Mouse (Mus musculus): ENCODE results near the gene Map3k4.
"Not testable (repeated sequence)": the region's sequence is repeated elsewhere in the genome, so short reads cannot be mapped to it uniquely, and the experiment has no call there.

- not testable (repeated sequence) for TF ChIP-seq NRF1 (IDR thresholded peaks at IDR 0.05; ENCODE audit: low read depth, low read length); POLR2A (IDR thresholded peaks at IDR 0.05; ENCODE audit: low read depth, low read length); HCFC1 (IDR thresholded peaks at IDR 0.05; ENCODE audit: low read depth, low read length); CHD1 (IDR thresholded peaks at IDR 0.05; ENCODE audit: low read depth, low read length); MAX (IDR thresholded peaks at IDR 0.05; ENCODE audit: low read length); CTCF (conservative IDR thresholded peaks at IDR 0.05 in 1 of 2, IDR thresholded peaks at IDR 0.05 in 1 of 2; ENCODE audit: low read depth in 2 of 2, low read length in 2 of 2); E2F4 (IDR thresholded peaks at IDR 0.05; ENCODE audit: insufficient replicate concordance, low read depth, low read length); USF2 (conservative IDR thresholded peaks at IDR 0.05; ENCODE audit: low read depth, low read length); SMC3 (IDR thresholded peaks at IDR 0.05; ENCODE audit: low read depth, low read length); ZC3H11A (IDR thresholded peaks at IDR 0.05; ENCODE audit: low read depth, low read length); UBTF (IDR thresholded peaks at IDR 0.05; ENCODE audit: low read depth, low read length); TCF12 (IDR thresholded peaks at IDR 0.05; ENCODE audit: low read depth, low read length); CHD2 (IDR thresholded peaks at IDR 0.05; ENCODE audit: low read length); POLR2AphosphoS2 (IDR thresholded peaks at IDR 0.05; ENCODE audit: low read depth, low read length)
These were observed 94.0 kb downstream of the Map3k4 start for GRCm38 (mm10) chr17:12224551-12224950.
